Mouse (Mus musculus) ovary, adult 18-20 months (tissue): Measurements from ENCODE around the gene Zfp644.

Source experiments
- DNase-seq: peaks from one replicate; pipeline ENCODE4 v3.0.0; 2022; ENCODE audit warnings: low spot score, mixed read lengths

Gene Zfp644

GRCm38 (mm10) chr5:106664910-106665309 is 32.2 kb downstream of the Zfp644 start:
- no peak for DNase-seq

- no peak for DNase-seq
Measured at GRCm38 (mm10) chr5:106660867-106661266, 36.2 kb downstream of the Zfp644 start.

GRCm38 (mm10) chr5:106652790-106653328 is 44.2 kb downstream of the Zfp644 start:
- no peak for DNase-seq

- no peak for DNase-seq
Measured at GRCm38 (mm10) chr5:106652220-106652753, 44.8 kb downstream of the Zfp644 start.

- DNase-seq, result no peak
Measured at GRCm38 (mm10) chr5:106649995-106650394, 47.1 kb downstream of the Zfp644 start.

- DNase-seq, result no peak
Measured at GRCm38 (mm10) chr5:106649441-106649840, 47.6 kb downstream of the Zfp644 start.

GRCm38 (mm10) chr5:106643434-106643833 is 53.7 kb downstream of the Zfp644 start:
- DNase-seq, result no peak

- no peak for DNase-seq
Measured at GRCm38 (mm10) chr5:106641876-106642275, 55.2 kb downstream of the Zfp644 start.

- no peak for DNase-seq
Measured at GRCm38 (mm10) chr5:106640235-106640809, 56.8 kb downstream of the Zfp644 start.

GRCm38 (mm10) chr5:106639627-106640026 is 57.5 kb downstream of the Zfp644 start:
- DNase-seq, result no peak

- no peak for DNase-seq
Measured at GRCm38 (mm10) chr5:106636423-106636946, 60.6 kb downstream of the Zfp644 start.

GRCm38 (mm10) chr5:106628369-106629149 is 68.5 kb downstream of the Zfp644 start:
- no peak for DNase-seq

GRCm38 (mm10) chr5:106623337-106623736 is 73.8 kb downstream of the Zfp644 start:
- no peak for DNase-seq

- DNase-seq, result no peak
Measured at GRCm38 (mm10) chr5:106622193-106622592, 74.9 kb downstream of the Zfp644 start.

GRCm38 (mm10) chr5:106620446-106620845 is 76.6 kb downstream of the Zfp644 start:
- no peak for DNase-seq

GRCm38 (mm10) chr5:106615006-106615405 is 82.1 kb downstream of the Zfp644 start:
- no peak for DNase-seq

GRCm38 (mm10) chr5:106614570-106614969 is 82.5 kb downstream of the Zfp644 start:
- no peak for DNase-seq

GRCm38 (mm10) chr5:106612151-106612550 is 84.9 kb downstream of the Zfp644 start:
- DNase-seq, result no peak

- DNase-seq, result no peak
Measured at GRCm38 (mm10) chr5:106608798-106609197, 88.3 kb downstream of the Zfp644 start, which contains the start of gene Gm17304. TSS of gene Gm17304 (plus strand) at chr5:106609098.

GRCm38 (mm10) chr5:106607081-106607480 is 90.0 kb downstream of the Zfp644 start:
- DNase-seq, result no peak

- no peak for DNase-seq
Measured at GRCm38 (mm10) chr5:106605096-106605495, 92.0 kb downstream of the Zfp644 start.

- DNase-seq, result no peak
Measured at GRCm38 (mm10) chr5:106604381-106604780, 92.7 kb downstream of the Zfp644 start.

- no peak for DNase-seq
Measured at GRCm38 (mm10) chr5:106599482-106599881, 97.6 kb downstream of the Zfp644 start.
